Mouse (Mus musculus) midbrain, embryonic 14.5 days (tissue): Measurements from ENCODE around the gene Slc35e3. TPM values are rescaled to one million over a fixed set of nuclear protein-coding genes. Genes with fewer than 3 reads are reported as not detected.

Experiments
- ATAC-seq: fragments of 200-750 bp; cut with Nextera tagmentation; 2 replicates; pipeline ENCODE4 v1.8.0; 2017; ENCODE audit warnings: moderate number of reproducible peaks, moderate library complexity; ENCODE audit not compliant: low FRiP score, low TSS enrichment
- DNase-seq: peaks from one replicate; pipeline ENCODE4 v3.0.0-alpha.2; 2015
- H3K27ac ChIP-seq: fragments of 300-500 bp; sonication (generic); replicated peaks from 2 replicates; pipeline ENCODE4 v1.5.1; 2014; ENCODE audit warnings: mild to moderate bottlenecking, low read depth, low read length, moderate library complexity
- H3K27me3 ChIP-seq: fragments of 300-500 bp; sonication (generic); 2 replicates; pipeline ENCODE4 v1.6.1; 2014; ENCODE audit warnings: low read length, control low read depth, mixed read lengths; ENCODE audit not compliant: control insufficient read depth, insufficient read depth
- H3K36me3 ChIP-seq: fragments of 300-500 bp; sonication (generic); 2 replicates; pipeline ENCODE4 v1.6.1; 2014; ENCODE audit warnings: low read length, control low read depth; ENCODE audit not compliant: control insufficient read depth, insufficient read depth
- H3K4me1 ChIP-seq: fragments of 300-500 bp; sonication (generic); 2 replicates; pipeline ENCODE4 v1.6.1; 2014; ENCODE audit warnings: mild to moderate bottlenecking, antibody characterized with exemption, low read length, control low read depth; ENCODE audit not compliant: control insufficient read depth, insufficient read depth
- H3K4me2 ChIP-seq: fragments of 300-500 bp; sonication (generic); 2 replicates; pipeline ENCODE4 v1.6.1; 2014; ENCODE audit warnings: mild to moderate bottlenecking, low read length, moderate library complexity
- H3K4me3 ChIP-seq: fragments of 300-500 bp; sonication (generic); replicated peaks from 2 replicates; pipeline ENCODE4 v1.5.1; 2014; ENCODE audit warnings: low read depth, low read length
- H3K9ac ChIP-seq: fragments of 300-500 bp; sonication (generic); replicated peaks from 2 replicates; pipeline ENCODE4 v1.6.1; 2014; ENCODE audit warnings: mild to moderate bottlenecking, low read length, moderate library complexity
- H3K9me3 ChIP-seq: fragments of 300-500 bp; sonication (generic); 2 replicates; pipeline ENCODE4 v1.6.1; 2016; ENCODE audit warnings: low read length, control low read depth, mixed read lengths; ENCODE audit not compliant: control insufficient read depth
- WGBS: fragments of 180-500 bp; shearing (Covaris S2); extraction: QIAGEN DNeasy Blood & Tissue Kit; methylation state at CpG from one replicate; pipeline ENCODE4 v1.1.7; 2014; 5-methylcytosine and 5-hydroxymethylcytosine counted together
- polyA plus RNA-seq: library from polyadenylated mRNA; unstranded; fragments of >200 nt; fragmentation: Nextera tagmentation; extraction: Ambion mirVana; gene quantifications from 2 replicates; pipeline ENCODE4 v1.2.1, GENCODE M21; 2014

Gene Slc35e3
- polyA plus RNA-seq, 1 experiment from 2014 or later: 26.5 TPM

GRCm38 (mm10) chr10:117753711-117754608 lies 7.8 kb upstream of the Slc35e3 start:
- ATAC-seq (no peak), DNase-seq (no peak)
- H3K36me3 ChIP-seq: peaks cover 71% of the 10 kb centered on the region
- H3K4me2 ChIP-seq: no peak overlapping the region
- H3K9me3 ChIP-seq: no peaks in the 10 kb centered on the region
- H3K27me3 ChIP-seq: no peaks in the 10 kb centered on the region
- WGBS: 94% methylated on average over 8 of the region's 8 CpGs
- H3K27ac ChIP-seq: no peak overlapping the region
- no peaks in the 10 kb centered on the region for H3K4me1 ChIP-seq
- no peak overlapping the region for H3K9ac ChIP-seq
- no peak overlapping the region for H3K4me3 ChIP-seq

GRCm38 (mm10) chr10:117752851-117753647 lies 6.9 kb upstream of the Slc35e3 start:
- WGBS: 98% methylated on average over 5 of the region's 5 CpGs
- Histone ChIP-seq H3K36me3 (peaks cover 64% of the 10 kb centered on the region), H3K27me3 (no peaks in the 10 kb centered on the region), H3K4me1 (no peaks in the 10 kb centered on the region), H3K4me3 (no peak overlapping the region), H3K4me2 (no peak overlapping the region), H3K9me3 (no peaks in the 10 kb centered on the region), H3K9ac (no peak overlapping the region), H3K27ac (no peak overlapping the region)
- no peak for DNase-seq
- ATAC-seq: no peak

- WGBS: 98% methylated on average over 7 of the region's 7 CpGs
- H3K4me1 ChIP-seq: no peaks in the 10 kb centered on the region
- no peaks in the 10 kb centered on the region for H3K9me3 ChIP-seq
- no peak overlapping the region for H3K27ac ChIP-seq
- no peak for DNase-seq
- H3K9ac ChIP-seq: no peak overlapping the region
- no peak overlapping the region for H3K4me2 ChIP-seq
- no peaks in the 10 kb centered on the region for H3K27me3 ChIP-seq
- no peak for ATAC-seq
- peaks cover 57% of the 10 kb centered on the region for H3K36me3 ChIP-seq
- H3K4me3 ChIP-seq: no peak overlapping the region
Observed at GRCm38 (mm10) chr10:117752304-117752821, 6.2 kb upstream of the Slc35e3 start.

- ATAC-seq (no peak), DNase-seq (no peak)
- Histone ChIP-seq H3K27ac (no peak overlapping the region), H3K9me3 (no peaks in the 10 kb centered on the region), H3K4me1 (no peaks in the 10 kb centered on the region), H3K36me3 (peaks cover 51% of the 10 kb centered on the region), H3K27me3 (no peaks in the 10 kb centered on the region), H3K9ac (no peak overlapping the region), H3K4me3 (no peak overlapping the region), H3K4me2 (no peak overlapping the region)
- 96% methylated on average over 6 of the region's 6 CpGs for WGBS
Observed at GRCm38 (mm10) chr10:117751744-117752143, 5.6 kb upstream of the Slc35e3 start.

GRCm38 (mm10) chr10:117751282-117751610 lies 5.1 kb upstream of the Slc35e3 start:
- no peak overlapping the region for H3K27ac ChIP-seq
- 96% methylated on average over 14 of the region's 14 CpGs for WGBS
- H3K4me3 ChIP-seq: no peak overlapping the region
- H3K9ac ChIP-seq: no peak overlapping the region
- H3K9me3 ChIP-seq: no peaks in the 10 kb centered on the region
- no peaks in the 10 kb centered on the region for H3K27me3 ChIP-seq
- H3K4me2 ChIP-seq: no peak overlapping the region
- H3K4me1 ChIP-seq: no peaks in the 10 kb centered on the region
- no peak for ATAC-seq
- no peak for DNase-seq
- H3K36me3 ChIP-seq: peaks cover 46% of the 10 kb centered on the region

- ATAC-seq: no peak
- no peak overlapping the region for H3K27ac ChIP-seq
- no peaks in the 10 kb centered on the region for H3K4me1 ChIP-seq
- no peak overlapping the region for H3K4me2 ChIP-seq
- H3K27me3 ChIP-seq: no peaks in the 10 kb centered on the region
- no peak overlapping the region for H3K4me3 ChIP-seq
- H3K36me3 ChIP-seq: peaks cover 41% of the 10 kb centered on the region
- DNase-seq: no peak
- H3K9me3 ChIP-seq: no peaks in the 10 kb centered on the region
- H3K9ac ChIP-seq: no peak overlapping the region
- 97% methylated on average over 5 of the region's 5 CpGs for WGBS
Observed at GRCm38 (mm10) chr10:117750529-117751281, 4.5 kb upstream of the Slc35e3 start.

GRCm38 (mm10) chr10:117749787-117750343 lies 3.7 kb upstream of the Slc35e3 start:
- ATAC-seq: no peak
- H3K4me1 ChIP-seq: peaks cover 5% of the 10 kb centered on the region; the same call in 1 of the 2 replicates
- no peak overlapping the region for H3K9ac ChIP-seq
- no peak for DNase-seq
- H3K9me3 ChIP-seq: no peaks in the 10 kb centered on the region
- no peak overlapping the region for H3K4me2 ChIP-seq
- no peak overlapping the region for H3K27ac ChIP-seq
- no peak overlapping the region for H3K4me3 ChIP-seq
- peaks cover 33% of the 10 kb centered on the region for H3K36me3 ChIP-seq
- WGBS: 91% methylated on average over 14 of the region's 14 CpGs
- no peaks in the 10 kb centered on the region for H3K27me3 ChIP-seq

- WGBS: 96% methylated on average over 10 of the region's 10 CpGs
- no peak overlapping the region for H3K4me3 ChIP-seq
Observed at GRCm38 (mm10) chr10:117749050-117749686, 3.0 kb upstream of the Slc35e3 start.

More at GRCm38 (mm10) chr10:117749050-117749686, 3.0 kb upstream of the Slc35e3 start:
- no peaks in the 10 kb centered on the region for H3K9me3 ChIP-seq
- no peak overlapping the region for H3K9ac ChIP-seq
- no peak overlapping the region for H3K4me2 ChIP-seq
- H3K27ac ChIP-seq: no peak overlapping the region
- no peaks in the 10 kb centered on the region for H3K27me3 ChIP-seq
- no peak for ATAC-seq
- H3K36me3 ChIP-seq: peaks cover 29% of the 10 kb centered on the region
- peaks cover 12% of the 10 kb centered on the region for H3K4me1 ChIP-seq
- no peak for DNase-seq
